Mouse (Mus musculus) adipocyte (in vitro differentiated cells): ENCODE data around the gene Pbx2.

Experiments
- DNase-seq: peaks from one replicate; pipeline ENCODE4 v3.0.0-alpha.2; 2016; ENCODE audit warnings: low spot score

Pbx2 gene

DNA sequence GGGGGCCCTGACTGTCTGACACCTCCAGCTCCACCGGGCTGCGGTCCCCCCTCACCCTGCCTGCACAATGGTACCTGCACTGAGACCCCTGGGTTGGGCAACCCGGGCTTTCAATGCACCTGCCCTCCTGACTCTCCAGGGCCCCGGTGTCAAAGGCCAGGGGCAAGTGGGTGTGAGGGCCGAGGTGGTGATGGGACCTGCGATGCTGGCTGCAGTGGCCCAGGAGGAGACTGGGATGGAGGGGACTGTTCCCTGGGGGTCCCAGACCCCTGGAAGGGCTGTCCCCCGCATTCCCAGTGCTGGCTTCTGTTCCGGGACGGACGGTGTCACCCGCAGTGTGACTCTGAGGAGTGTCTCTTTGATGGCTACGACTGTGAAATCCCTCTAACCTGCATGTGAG, 8.5 kb upstream of the Pbx2 start:
- DNase-seq = no peak

GRCm38 (mm10) chr17:34583397-34583796, 7.7 kb upstream of the Pbx2 start:
- DNase-seq = no peak

- DNase-seq = no peak
Observed at GRCm38 (mm10) chr17:34583819-34584218, 7.2 kb upstream of the Pbx2 start.

GRCm38 (mm10) chr17:34585121-34585520, 5.9 kb upstream of the Pbx2 start:
- no peak for DNase-seq

GRCm38 (mm10) chr17:34585877-34586771, 4.9 kb upstream of the Pbx2 start:
- DNase-seq = no peak

DNA sequence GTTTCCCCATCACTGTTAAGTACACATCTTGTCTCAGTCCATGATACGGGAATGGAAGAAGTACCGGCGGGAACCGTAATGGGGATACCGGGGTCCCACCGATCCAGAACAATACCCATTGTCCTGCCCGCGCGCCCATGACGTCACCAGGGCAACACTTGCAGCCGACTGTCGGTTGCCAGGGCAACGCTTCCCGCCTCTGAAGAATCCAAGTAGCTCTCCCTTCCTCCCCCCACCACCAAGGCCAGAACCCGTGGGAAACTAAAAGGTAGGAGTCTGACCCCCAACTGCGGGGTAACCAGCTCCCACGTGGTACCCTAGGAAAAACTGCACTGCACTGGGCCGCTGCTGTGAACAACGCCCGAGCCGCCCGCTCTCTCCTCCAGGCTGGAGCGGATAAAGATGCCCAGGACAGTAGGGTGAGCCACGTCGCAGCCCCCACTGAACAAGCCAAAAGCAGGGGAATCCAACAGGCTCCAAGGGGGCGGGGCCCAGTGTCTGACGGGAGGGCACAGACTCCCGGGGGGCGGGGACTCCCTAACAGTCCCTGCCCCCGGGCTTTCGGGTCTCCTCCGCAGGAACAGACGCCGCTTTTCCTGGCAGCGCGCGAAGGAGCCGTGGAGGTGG, 4.2 kb upstream of the Pbx2 start:
- peak; percentile 55 for DNase-seq

GRCm38 (mm10) chr17:34587423-34587811, 3.6 kb upstream of the Pbx2 start:
- DNase-seq = peak; percentile 92

GRCm38 (mm10) chr17:34587814-34588213, 3.3 kb upstream of the Pbx2 start:
- DNase-seq = peak; percentile 43

GRCm38 (mm10) chr17:34588767-34589166, 2.3 kb upstream of the Pbx2 start:
- DNase-seq = no peak

GRCm38 (mm10) chr17:34589206-34589605, 1.9 kb upstream of the Pbx2 start:
- DNase-seq = no peak

GRCm38 (mm10) chr17:34589681-34590101, 1.4 kb upstream of the Pbx2 start, which contains the start of gene Gpsm3:
Gpsm3 (plus strand) TSS chr17:34589806.
- DNase-seq = no peak

DNA sequence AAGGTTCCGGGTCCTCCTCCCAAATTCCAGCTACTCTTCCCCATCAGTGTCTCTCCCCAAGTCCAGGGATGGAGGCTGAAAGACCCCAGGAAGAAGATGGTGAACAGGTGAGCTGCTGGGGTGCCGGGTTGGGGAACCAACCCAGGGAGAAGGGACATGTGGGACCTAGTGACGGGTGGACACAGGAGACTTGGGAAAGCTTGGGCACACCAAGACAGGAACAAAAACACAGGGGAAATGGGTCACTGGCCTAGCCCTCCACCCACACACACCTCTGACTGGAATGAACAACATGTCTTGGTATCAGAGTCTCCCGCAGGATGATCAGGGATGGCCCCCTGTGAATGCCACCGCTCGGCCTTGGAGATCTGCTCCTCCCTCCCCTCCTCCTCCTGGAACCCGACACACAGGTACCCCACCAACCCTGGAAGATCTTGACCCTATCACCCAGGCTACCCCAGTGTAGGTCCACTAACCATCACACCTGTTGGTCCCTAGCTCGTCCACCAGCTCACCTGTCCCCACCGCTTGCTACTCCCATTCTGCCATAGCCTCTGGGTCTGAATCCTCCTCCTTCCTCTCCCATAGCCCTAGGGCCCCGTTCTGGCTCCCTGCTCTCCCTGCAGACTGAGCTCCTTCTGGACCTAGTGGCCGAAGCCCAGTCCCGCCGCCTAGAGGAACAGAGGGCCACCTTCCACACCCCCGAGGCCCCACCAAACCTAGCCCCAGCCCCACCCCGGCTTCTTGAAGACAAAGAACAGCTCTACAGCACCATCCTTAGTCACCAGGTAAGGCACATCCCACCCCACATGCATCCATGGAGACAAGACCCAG, 695 bp upstream of the Pbx2 start:
- no peak for DNase-seq

GRCm38 (mm10) chr17:34591994-34592375, 919 bp downstream of the Pbx2 start:
- peak; percentile 92 for DNase-seq

DNA sequence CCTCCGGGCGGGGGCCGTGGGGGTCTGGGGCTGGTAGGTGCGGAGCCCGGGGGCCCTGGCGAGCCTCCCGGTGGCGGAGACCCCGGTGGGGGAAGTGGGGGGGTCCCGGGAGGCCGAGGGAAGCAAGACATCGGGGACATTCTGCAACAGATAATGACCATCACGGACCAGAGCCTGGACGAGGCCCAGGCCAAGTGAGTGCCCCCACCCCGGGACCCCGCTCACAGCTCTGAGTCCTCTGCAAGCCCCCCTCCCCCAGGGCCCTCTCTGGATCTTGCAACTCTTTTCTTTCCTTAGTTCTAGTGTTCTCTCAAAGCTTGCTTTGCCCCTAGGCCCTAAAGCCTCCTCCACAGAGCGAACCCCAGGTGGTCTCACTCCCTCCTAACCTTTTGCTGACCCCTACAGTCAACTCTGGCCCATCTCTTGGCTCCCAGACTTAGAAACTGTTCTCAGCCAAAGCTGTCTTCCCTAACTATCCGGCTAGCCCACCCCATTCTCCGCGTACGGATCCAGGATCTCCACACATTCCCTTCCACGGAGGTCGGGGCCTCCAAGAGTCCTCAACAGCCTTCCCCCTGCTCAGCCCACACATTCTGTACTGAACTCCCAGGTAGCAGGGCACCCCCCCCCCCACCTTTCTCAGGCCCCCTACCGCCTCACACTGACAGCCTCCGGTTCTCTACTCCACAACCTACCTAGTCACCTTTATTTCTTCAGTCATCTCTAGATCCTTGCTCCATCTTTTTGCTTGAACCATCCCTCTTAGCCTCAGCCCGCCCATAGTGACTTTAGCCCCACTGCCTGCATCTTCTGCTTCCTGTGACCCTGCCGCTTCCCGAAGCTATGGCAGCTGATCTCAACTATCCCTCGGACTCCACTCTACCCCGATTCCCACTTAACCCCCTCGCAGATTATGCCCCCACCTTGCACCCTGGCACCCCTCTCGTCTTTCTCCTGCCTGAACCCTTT, 1.8 kb downstream of the Pbx2 start:
- peak; percentile 68 for DNase-seq

- no peak for DNase-seq
Observed at GRCm38 (mm10) chr17:34593752-34594525, 2.9 kb downstream of the Pbx2 start.

DNA sequence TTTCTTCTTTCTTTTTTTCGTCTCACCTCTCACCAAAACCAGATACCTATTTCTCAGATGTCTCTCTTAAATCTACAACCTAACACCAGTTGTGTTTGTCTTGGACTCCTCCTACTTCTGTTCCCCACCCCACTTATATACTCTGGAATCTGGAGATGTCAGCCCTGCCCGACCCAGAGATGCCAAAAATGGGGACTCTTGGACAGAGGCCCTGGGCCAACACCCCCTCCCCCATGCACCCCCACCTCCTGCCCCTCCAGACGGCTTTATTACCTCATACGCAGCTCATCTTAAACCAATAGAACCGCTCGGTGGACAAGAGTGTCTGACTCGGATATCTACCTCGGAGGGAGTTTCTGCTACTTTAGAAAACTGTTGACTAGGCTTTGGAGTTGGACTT, 5.0 kb downstream of the Pbx2 start:
- DNase-seq = no peak

- no peak for DNase-seq
Observed at GRCm38 (mm10) chr17:34597566-34598095, 6.6 kb downstream of the Pbx2 start, which contains the start of gene Ager. Ager (plus strand) TSS chr17:34597862.

DNA sequence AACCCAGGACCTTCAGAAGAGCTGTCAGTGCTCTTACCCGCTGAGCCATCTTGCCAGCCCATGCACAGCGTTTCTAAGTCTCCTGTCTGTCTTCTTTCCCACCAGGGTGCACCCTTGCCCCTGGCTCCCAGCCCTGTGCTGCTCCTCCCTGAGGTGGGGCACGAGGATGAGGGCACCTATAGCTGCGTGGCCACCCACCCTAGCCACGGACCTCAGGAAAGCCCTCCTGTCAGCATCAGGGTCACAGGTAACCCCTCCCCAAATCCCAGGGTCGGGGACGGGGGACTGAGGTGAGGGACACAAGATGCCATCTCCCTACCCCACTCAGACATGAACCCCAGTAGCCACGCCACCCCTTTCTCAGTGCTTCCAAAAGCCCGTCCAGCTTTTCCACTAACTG, 8.8 kb downstream of the Pbx2 start:
- no peak for DNase-seq

GRCm38 (mm10) chr17:34601796-34602195, 10.7 kb downstream of the Pbx2 start:
- no peak for DNase-seq

- peak; percentile 100 for DNase-seq
Observed at GRCm38 (mm10) chr17:34603375-34604060, 12.5 kb downstream of the Pbx2 start, which contains the start of gene Rnf5. Rnf5 (minus strand) TSS chr17:34603690.
